Mouse (Mus musculus) megakaryocyte, embryonic 14.5 days (primary cell): ENCODE measurements around the gene Mphosph8. TPM values are rescaled to one million over a fixed set of nuclear protein-coding genes. Genes with fewer than 3 reads are reported as not detected.

ENCODE experiments used
- H3K27me3 ChIP-seq: replicated peaks from 2 replicates; pipeline ENCODE3; 2012; ENCODE audit warnings: inconsistent platforms
- H3K36me3 ChIP-seq: replicated peaks from 2 replicates; pipeline ENCODE3; 2012; ENCODE audit warnings: low read length, inconsistent platforms, mixed read lengths
- H3K4me1 ChIP-seq: 2 replicates; pipeline ENCODE4 v1.6.1; 2012; ENCODE audit warnings: inconsistent platforms
- H3K4me3 ChIP-seq: replicated peaks from 2 replicates; pipeline ENCODE3; 2012; ENCODE audit warnings: moderate library complexity, mild to moderate bottlenecking, inconsistent platforms
- H3K9me3 ChIP-seq: 2 replicates; pipeline ENCODE4 v1.6.1; 2012; ENCODE audit warnings: inconsistent platforms
- FLI1 ChIP-seq: IDR thresholded peaks from 2 replicates; pipeline ENCODE4 v1.6.1; 2012; ENCODE audit warnings: low read length, inconsistent platforms, mixed read lengths
- GATA1 ChIP-seq: IDR thresholded peaks from 3 replicates; pipeline ENCODE4 v1.6.1; 2012; ENCODE audit warnings: mixed read lengths, low read length, inconsistent platforms, borderline replicate concordance
- polyA plus RNA-seq: library from polyadenylated mRNA; stranded (reverse); fragments of >175 nt; gene quantifications from 2 replicates; pipeline ENCODE4 v1.2.3, GENCODE M21; 2012; ENCODE audit warnings: low replicate concordance; ENCODE audit not compliant: insufficient read depth

Gene Mphosph8
- polyA plus RNA-seq, 1 experiment = 5.5 TPM

DNA sequence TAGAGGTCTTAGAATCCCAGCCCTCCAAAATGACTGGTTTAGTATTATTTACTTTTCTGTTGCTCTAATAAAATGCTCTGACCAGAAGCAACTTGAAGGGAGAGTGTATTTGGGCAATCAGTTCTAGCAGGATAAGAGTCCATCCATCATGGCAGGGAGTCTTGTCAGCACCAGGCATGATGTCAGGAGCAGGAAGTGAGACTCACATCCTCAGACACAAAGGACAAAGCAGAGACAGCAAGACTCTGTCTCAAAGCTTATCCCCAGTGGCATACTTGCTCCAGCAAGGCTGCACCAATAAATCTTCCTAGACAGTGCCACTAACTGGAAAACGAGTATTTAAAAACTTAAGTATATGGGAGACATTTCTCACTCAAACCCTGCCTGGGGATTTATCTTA is 17.4 kb downstream of the Mphosph8 start:
- TF ChIP-seq GATA1 (no peak), FLI1 (no peak)
- Histone ChIP-seq H3K4me1 (peaks cover 39% of the 10 kb centered on the region), H3K36me3 (peaks cover 90% of the 10 kb centered on the region), H3K9me3 (no peaks in the 10 kb centered on the region), H3K27me3 (no peaks in the 10 kb centered on the region), H3K4me3 (peak overlapping the region; percentile 65)

- TF ChIP-seq GATA1 (no peak), FLI1 (no peak)
- Histone ChIP-seq H3K9me3 (no peaks in the 10 kb centered on the region), H3K27me3 (no peaks in the 10 kb centered on the region), H3K36me3 (peaks cover 95% of the 10 kb centered on the region), H3K4me1 (peaks cover 26% of the 10 kb centered on the region), H3K4me3 (no peak overlapping the region)
Observed at GRCm38 (mm10) chr14:56689116-56689515, 21.1 kb downstream of the Mphosph8 start.

- Histone ChIP-seq H3K36me3 (peaks cover 95% of the 10 kb centered on the region), H3K27me3 (no peaks in the 10 kb centered on the region), H3K4me3 (no peak overlapping the region), H3K4me1 (peaks cover 26% of the 10 kb centered on the region), H3K9me3 (no peaks in the 10 kb centered on the region)
- TF ChIP-seq FLI1 (no peak), GATA1 (no peak)
Observed at GRCm38 (mm10) chr14:56689766-56690165, 21.7 kb downstream of the Mphosph8 start.

- H3K4me1 ChIP-seq = no peaks in the 10 kb centered on the region
- H3K9me3 ChIP-seq = no peaks in the 10 kb centered on the region
- H3K27me3 ChIP-seq = no peaks in the 10 kb centered on the region
- TF ChIP-seq GATA1 = no peak
- TF ChIP-seq FLI1 = no peak
- no peak overlapping the region for H3K4me3 ChIP-seq
- H3K36me3 ChIP-seq = peaks cover 100% of the 10 kb centered on the region
Observed at GRCm38 (mm10) chr14:56695495-56695894, 27.4 kb downstream of the Mphosph8 start.

DNA sequence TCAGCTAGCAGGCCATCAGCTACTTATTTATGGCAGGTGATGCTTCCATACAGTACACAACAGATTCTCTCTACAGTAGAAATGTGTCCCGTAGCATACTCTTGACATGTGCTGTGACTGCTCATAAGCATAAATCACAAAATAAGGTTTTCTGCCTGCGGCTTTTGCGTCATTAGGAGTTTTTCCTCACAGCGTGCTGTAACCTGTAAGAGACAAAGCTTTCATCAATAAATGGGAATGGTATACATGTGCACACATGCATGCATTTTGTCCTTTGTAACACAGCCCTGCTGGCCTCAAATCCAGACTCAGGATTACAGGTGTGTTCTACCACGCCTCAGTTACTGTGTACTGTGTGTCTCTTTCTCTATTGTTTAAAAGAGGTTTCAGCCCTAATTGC is 29.8 kb downstream of the Mphosph8 start:
- H3K36me3 ChIP-seq = peaks cover 89% of the 10 kb centered on the region
- no peaks in the 10 kb centered on the region for H3K9me3 ChIP-seq
- no peak for TF ChIP-seq FLI1
- no peak for TF ChIP-seq GATA1
- no peaks in the 10 kb centered on the region for H3K27me3 ChIP-seq
- H3K4me3 ChIP-seq = no peak overlapping the region
- H3K4me1 ChIP-seq = peaks cover 4% of the 10 kb centered on the region

DNA sequence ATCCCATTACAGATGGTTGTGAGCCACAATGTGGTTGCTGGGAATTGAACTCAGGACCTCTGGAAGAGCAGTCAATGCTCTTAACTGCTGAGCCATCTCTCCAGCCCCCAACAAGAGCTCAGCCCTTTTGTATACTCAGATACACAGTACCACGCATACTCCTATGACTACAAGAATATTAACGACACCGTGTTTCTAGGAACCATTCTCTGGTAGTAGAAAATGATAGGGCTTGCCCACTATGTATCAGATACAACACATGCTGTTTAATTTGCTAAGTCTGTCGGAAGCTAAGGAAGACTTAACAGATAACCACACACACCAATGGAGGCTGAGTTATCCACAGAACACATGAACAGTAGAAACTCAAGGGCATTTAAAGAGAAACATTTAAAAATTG is 34.6 kb downstream of the Mphosph8 start:
- H3K9me3 ChIP-seq = no peaks in the 10 kb centered on the region
- no peaks in the 10 kb centered on the region for H3K27me3 ChIP-seq
- H3K4me3 ChIP-seq = no peak overlapping the region
- peaks cover 56% of the 10 kb centered on the region for H3K36me3 ChIP-seq
- peaks cover 53% of the 10 kb centered on the region for H3K4me1 ChIP-seq
- TF ChIP-seq FLI1 (no peak), GATA1 (no peak)

DNA sequence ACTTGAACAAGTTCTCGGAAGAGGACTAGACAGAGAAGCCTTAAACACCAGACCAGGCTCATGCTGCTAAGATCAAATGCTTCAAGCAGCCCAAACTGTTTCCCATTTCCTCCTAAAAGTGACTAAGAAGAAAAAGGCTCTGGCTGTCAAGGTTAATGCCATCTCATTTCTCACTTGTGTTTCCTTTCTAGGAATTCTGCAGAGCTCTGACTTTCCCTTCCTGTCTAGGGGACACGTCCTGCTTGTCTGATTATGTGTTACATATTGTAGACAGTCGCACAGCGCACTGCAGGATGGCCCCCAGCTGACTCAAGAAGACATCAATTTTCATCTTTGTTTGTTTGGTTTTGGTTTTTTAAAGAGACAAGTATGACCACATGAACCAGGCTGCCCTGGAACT is 37.6 kb downstream of the Mphosph8 start:
- Histone ChIP-seq H3K36me3 (peaks cover 42% of the 10 kb centered on the region), H3K9me3 (no peaks in the 10 kb centered on the region), H3K4me1 (peaks cover 70% of the 10 kb centered on the region), H3K4me3 (peak overlapping the region; percentile 74), H3K27me3 (no peaks in the 10 kb centered on the region)
- TF ChIP-seq FLI1 = no peak
- TF ChIP-seq GATA1 = no peak

- Histone ChIP-seq H3K27me3 (no peaks in the 10 kb centered on the region), H3K4me3 (no peak overlapping the region), H3K36me3 (peaks cover 49% of the 10 kb centered on the region), H3K9me3 (no peaks in the 10 kb centered on the region), H3K4me1 (peaks cover 4% of the 10 kb centered on the region; the same call in 1 of the 2 replicates)
- TF ChIP-seq GATA1 (no peak), FLI1 (no peak)
Observed at GRCm38 (mm10) chr14:56726493-56726892, 58.4 kb downstream of the Mphosph8 start.

DNA sequence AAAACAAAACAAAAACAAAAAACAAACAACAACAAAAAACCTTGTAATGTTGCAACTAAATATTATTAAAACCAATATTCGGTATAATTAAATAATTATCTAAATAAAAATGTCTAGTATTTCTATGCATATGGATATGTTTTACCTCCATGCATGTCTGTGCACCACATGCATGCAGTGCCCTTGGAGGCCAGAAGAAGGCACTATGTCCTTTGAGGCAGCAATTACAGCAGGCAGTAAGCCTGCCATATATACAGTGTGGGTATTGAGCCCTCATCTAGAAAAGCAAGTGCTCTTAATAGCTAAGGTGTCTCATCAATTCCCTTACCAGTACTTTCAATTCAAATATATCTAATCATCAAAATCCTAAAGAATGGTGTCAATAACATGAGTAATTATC is 72.1 kb downstream of the Mphosph8 start:
- no peak overlapping the region for H3K4me3 ChIP-seq
- H3K27me3 ChIP-seq = no peaks in the 10 kb centered on the region
- peaks cover 56% of the 10 kb centered on the region for H3K36me3 ChIP-seq
- TF ChIP-seq FLI1 (no peak), GATA1 (no peak)
- H3K4me1 ChIP-seq = peaks cover 4% of the 10 kb centered on the region
- no peaks in the 10 kb centered on the region for H3K9me3 ChIP-seq

Other genes with a start within 250 kb of the Mphosph8 start
- 1.4 TPM in 1 of 2 replicates, not detected in the other for gene Cenpj, start 92.8 kb upstream of the Mphosph8 start, polyA plus RNA-seq
- 1.8 and 2.4 TPM in 2 replicates for gene Parp4, start 92.6 kb upstream of the Mphosph8 start, polyA plus RNA-seq
- 1.7 and 4.4 TPM in 2 replicates for gene Pspc1, start 110.1 kb downstream of the Mphosph8 start, polyA plus RNA-seq
- gene Zmym5, start 143.5 kb downstream of the Mphosph8 start, polyA plus RNA-seq = 0.67 and 1.5 TPM in 2 replicates
- gene Zmym2, start 218.4 kb downstream of the Mphosph8 start, polyA plus RNA-seq = 1.2 TPM in 1 of 2 replicates, not detected in the other